Mouse (Mus musculus): Measurements from ENCODE around the gene Acot6. TPM values are rescaled to one million over a fixed set of nuclear protein-coding genes. Genes with fewer than 3 reads are reported as not detected.
"Not testable (repeated sequence)": the region's sequence is repeated elsewhere in the genome, so short reads cannot be mapped to it uniquely, and the experiment has no call there.

Acot6 gene
- polyA plus RNA-seq (2014; fragmentation: Nextera tagmentation; extraction: Ambion mirVana): 1.2 and 1.6 TPM in 2 replicates

GRCm38 (mm10) chr12:84100604-84101492, at the start of gene Acot6:
Acot6 (plus strand) TSS chr12:84100654.
- H3K4me1 ChIP-seq (ENCODE audit: control insufficient read depth, insufficient read depth, low read length); H3K9me3 ChIP-seq (ENCODE audit: control insufficient read depth, low read length); H3K27me3 ChIP-seq (ENCODE audit: control insufficient read depth, insufficient read depth, low read length); H3K36me3 ChIP-seq (ENCODE audit: control insufficient read depth, insufficient read depth, low read length); H3K27ac ChIP-seq (ENCODE audit: low read depth, low read length): not testable (repeated sequence)
- H3K4me2 ChIP-seq: peak within 1 kb of the TSS; percentile 78
- peak; percentile 95 for DNase-seq (ENCODE audit: low spot score, missing footprints)
- peak; percentile 69 for ATAC-seq (ENCODE audit: low FRiP score)
- peak within 1 kb of the TSS; percentile 75 for H3K9ac ChIP-seq (ENCODE audit: low read length)
- 2% methylated on average over 73 of the region's 80 CpGs for WGBS
- peak within 1 kb of the TSS; percentile 45 for H3K4me3 ChIP-seq (ENCODE audit: low read depth, low read length)

- H3K4me3 ChIP-seq (ENCODE audit: low read depth, low read length); H3K4me1 ChIP-seq (ENCODE audit: control insufficient read depth, insufficient read depth, low read length); H3K36me3 ChIP-seq (ENCODE audit: control insufficient read depth, insufficient read depth, low read length); DNase-seq (ENCODE audit: low spot score, missing footprints); H3K4me2 ChIP-seq; H3K9ac ChIP-seq (ENCODE audit: low read length); H3K9me3 ChIP-seq (ENCODE audit: control insufficient read depth, low read length); H3K27ac ChIP-seq (ENCODE audit: low read depth, low read length); ATAC-seq (ENCODE audit: low FRiP score): not testable (repeated sequence)
- WGBS: 91% methylated on average over 5 of the region's 5 CpGs
- peaks cover 15% of the 10 kb centered on the region for H3K27me3 ChIP-seq (ENCODE audit: control insufficient read depth, insufficient read depth, low read length)
Observed at GRCm38 (mm10) chr12:84050744-84051143, 49.7 kb upstream of the Acot6 start.

GRCm38 (mm10) chr12:84051937-84052474, 48.4 kb upstream of the Acot6 start, which contains the start of gene Acot3:
Acot3 (plus strand) TSS chr12:84052144.
- DNase-seq (ENCODE audit: low spot score, missing footprints) (no peak), ATAC-seq (ENCODE audit: low FRiP score) (no peak)
- WGBS: 82% methylated on average over 5 of the region's 5 CpGs
- no peak within 1 kb of the TSS for H3K4me2 ChIP-seq
- H3K9me3 ChIP-seq (ENCODE audit: control insufficient read depth, low read length): peaks cover 3% of the 10 kb centered on the region; the same call in 1 of the 2 replicates
- H3K4me3 ChIP-seq (ENCODE audit: low read depth, low read length): no peak within 1 kb of the TSS
- no peak within 1 kb of the TSS for H3K9ac ChIP-seq (ENCODE audit: low read length)
- H3K27me3 ChIP-seq (ENCODE audit: control insufficient read depth, insufficient read depth, low read length): peaks cover 15% of the 10 kb centered on the region
- H3K27ac ChIP-seq (ENCODE audit: low read depth, low read length): no peak within 1 kb of the TSS
- H3K4me1 ChIP-seq (ENCODE audit: control insufficient read depth, insufficient read depth, low read length): no peaks in the 10 kb centered on the region
- no peaks in the 10 kb centered on the region for H3K36me3 ChIP-seq (ENCODE audit: control insufficient read depth, insufficient read depth, low read length)

GRCm38 (mm10) chr12:84052609-84053008, 47.8 kb upstream of the Acot6 start:
- no peaks in the 10 kb centered on the region for H3K36me3 ChIP-seq (ENCODE audit: control insufficient read depth, insufficient read depth, low read length)

GRCm38 (mm10) chr12:84053173-84053572, 47.3 kb upstream of the Acot6 start:
- Histone ChIP-seq H3K27ac (ENCODE audit: low read depth, low read length) (no peak overlapping the region), H3K4me1 (ENCODE audit: control insufficient read depth, insufficient read depth, low read length) (no peaks in the 10 kb centered on the region), H3K9ac (ENCODE audit: low read length) (peak overlapping the region; percentile 48), H3K4me2 (peak overlapping the region; percentile 62), H3K27me3 (ENCODE audit: control insufficient read depth, insufficient read depth, low read length) (peaks cover 15% of the 10 kb centered on the region), H3K4me3 (ENCODE audit: low read depth, low read length) (peak overlapping the region; percentile 36), H3K36me3 (ENCODE audit: control insufficient read depth, insufficient read depth, low read length) (no peaks in the 10 kb centered on the region), H3K9me3 (ENCODE audit: control insufficient read depth, low read length) (no peaks in the 10 kb centered on the region; the same call in 1 of the 2 replicates)
- 16% methylated on average over 16 of the region's 16 CpGs for WGBS
- no peak for ATAC-seq (ENCODE audit: low FRiP score)
- peak; percentile 94 for DNase-seq (ENCODE audit: low spot score, missing footprints)

More at GRCm38 (mm10) chr12:84052609-84053008, 47.8 kb upstream of the Acot6 start:
- peak; percentile 88 for DNase-seq (ENCODE audit: low spot score, missing footprints)
- 88% methylated on average over 7 of the region's 7 CpGs for WGBS
- Histone ChIP-seq H3K4me3 (ENCODE audit: low read depth, low read length) (no peak overlapping the region), H3K27me3 (ENCODE audit: control insufficient read depth, insufficient read depth, low read length) (peaks cover 15% of the 10 kb centered on the region), H3K9me3 (ENCODE audit: control insufficient read depth, low read length) (peaks cover 2% of the 10 kb centered on the region; the same call in 1 of the 2 replicates), H3K4me1 (ENCODE audit: control insufficient read depth, insufficient read depth, low read length) (no peaks in the 10 kb centered on the region), H3K4me2 (no peak overlapping the region), H3K27ac (ENCODE audit: low read depth, low read length) (no peak overlapping the region), H3K9ac (ENCODE audit: low read length) (no peak overlapping the region)
- no peak for ATAC-seq (ENCODE audit: low FRiP score)

GRCm38 (mm10) chr12:84053679-84054391, 46.6 kb upstream of the Acot6 start:
- Histone ChIP-seq H3K9ac (ENCODE audit: low read length) (peak overlapping the region; percentile 48), H3K4me2 (peak overlapping the region; percentile 62)
- 4% methylated on average over 28 of the region's 46 CpGs for WGBS

GRCm38 (mm10) chr12:84060946-84061345, 39.5 kb upstream of the Acot6 start:
- no peak for ATAC-seq (ENCODE audit: low FRiP score)
- Histone ChIP-seq H3K4me1 (ENCODE audit: control insufficient read depth, insufficient read depth, low read length) (no peaks in the 10 kb centered on the region), H3K27ac (ENCODE audit: low read depth, low read length) (no peak overlapping the region), H3K27me3 (ENCODE audit: control insufficient read depth, insufficient read depth, low read length) (no peaks in the 10 kb centered on the region), H3K4me3 (ENCODE audit: low read depth, low read length) (no peak overlapping the region), H3K36me3 (ENCODE audit: control insufficient read depth, insufficient read depth, low read length) (no peaks in the 10 kb centered on the region), H3K9me3 (ENCODE audit: control insufficient read depth, low read length) (no peaks in the 10 kb centered on the region; the same call in 1 of the 2 replicates), H3K9ac (ENCODE audit: low read length) (no peak overlapping the region), H3K4me2 (no peak overlapping the region)
- WGBS: 32% methylated on average over 2 of the region's 2 CpGs
- DNase-seq (ENCODE audit: low spot score, missing footprints): peak; percentile 86

More at GRCm38 (mm10) chr12:84053679-84054391, 46.6 kb upstream of the Acot6 start:
- Histone ChIP-seq H3K9me3 (ENCODE audit: control insufficient read depth, low read length) (no peaks in the 10 kb centered on the region), H3K27ac (ENCODE audit: low read depth, low read length) (no peak overlapping the region), H3K4me1 (ENCODE audit: control insufficient read depth, insufficient read depth, low read length) (no peaks in the 10 kb centered on the region), H3K27me3 (ENCODE audit: control insufficient read depth, insufficient read depth, low read length) (peaks cover 15% of the 10 kb centered on the region), H3K36me3 (ENCODE audit: control insufficient read depth, insufficient read depth, low read length) (no peaks in the 10 kb centered on the region), H3K4me3 (ENCODE audit: low read depth, low read length) (peak overlapping the region; percentile 36)
- DNase-seq (ENCODE audit: low spot score, missing footprints) (peak; percentile 94), ATAC-seq (ENCODE audit: low FRiP score) (no peak)

- Histone ChIP-seq H3K9ac (ENCODE audit: low read length) (no peak overlapping the region), H3K27ac (ENCODE audit: low read depth, low read length) (no peak overlapping the region), H3K4me3 (ENCODE audit: low read depth, low read length) (no peak overlapping the region), H3K27me3 (ENCODE audit: control insufficient read depth, insufficient read depth, low read length) (no peaks in the 10 kb centered on the region), H3K9me3 (ENCODE audit: control insufficient read depth, low read length) (no peaks in the 10 kb centered on the region; the same call in 1 of the 2 replicates), H3K4me2 (no peak overlapping the region), H3K4me1 (ENCODE audit: control insufficient read depth, insufficient read depth, low read length) (no peaks in the 10 kb centered on the region), H3K36me3 (ENCODE audit: control insufficient read depth, insufficient read depth, low read length) (no peaks in the 10 kb centered on the region)
- ATAC-seq (ENCODE audit: low FRiP score) (no peak), DNase-seq (ENCODE audit: low spot score, missing footprints) (no peak)
- 94% methylated on average over 20 of the region's 20 CpGs for WGBS
Observed at GRCm38 (mm10) chr12:84062336-84062735, 38.1 kb upstream of the Acot6 start.

All from midbrain, embryonic 11.5 days (tissue).